Mouse (Mus musculus) heart, adult 2 months (tissue): ENCODE results near the gene Crx. TPM values are rescaled to one million over a fixed set of nuclear protein-coding genes. Genes with fewer than 3 reads are reported as not detected.
"Not testable (repeated sequence)": the region's sequence is repeated elsewhere in the genome, so short reads cannot be mapped to it uniquely, and the experiment has no call there.

Experiments used
- DNase-seq, 2 experiments: peaks; one replicate each; pipeline ENCODE4 v3.0.0; 2021
- H3K27ac ChIP-seq: fragments of 200-600 bp; 2 replicates; pipeline ENCODE4 v1.8.1; 2022
- H3K27me3 ChIP-seq: fragments of 200-500 bp; 2 replicates; pipeline ENCODE4 v1.6.1; 2012; ENCODE audit warnings: mild to moderate bottlenecking, low read length, inconsistent platforms, mixed read lengths; ENCODE audit not compliant: control insufficient read depth, insufficient read depth
- H3K36me3 ChIP-seq: fragments of 200-500 bp; 2 replicates; pipeline ENCODE4 v1.6.1; 2012; ENCODE audit warnings: low read length, inconsistent platforms; ENCODE audit not compliant: control insufficient read depth, insufficient read depth
- H3K4me1 ChIP-seq: fragments of 200-500 bp; 2 replicates; pipeline ENCODE4 v1.6.1; 2011; ENCODE audit warnings: low read length; ENCODE audit not compliant: control insufficient read depth, insufficient read depth
- H3K4me3 ChIP-seq: fragments of 200-600 bp; 2 replicates; pipeline ENCODE4 v1.8.1; 2022
- H3K79me2 ChIP-seq: fragments of 200-500 bp; replicated peaks from 2 replicates; pipeline ENCODE4 v1.6.1; 2012; ENCODE audit warnings: mild to moderate bottlenecking, inconsistent platforms, low read length, moderate library complexity, mixed read lengths; ENCODE audit not compliant: control insufficient read depth, insufficient read depth
- H3K9ac ChIP-seq: fragments of 200-500 bp; 2 replicates; pipeline ENCODE4 v1.6.1; 2012; ENCODE audit warnings: low read depth, mild to moderate bottlenecking, control low read depth, inconsistent platforms, low read length, mixed read lengths
- CTCF ChIP-seq: fragments of 200-600 bp; IDR thresholded peaks from 2 replicates; pipeline ENCODE4 v1.8.1; 2022; ENCODE audit warnings: antibody characterized with exemption, mild to moderate bottlenecking, moderate library complexity
- EP300 ChIP-seq: fragments of 200-500 bp; IDR thresholded peaks from 2 replicates; pipeline ENCODE4 v1.6.1; 2011; ENCODE audit warnings: low read depth, low read length, control low read depth; ENCODE audit not compliant: insufficient read depth
- POLR2A ChIP-seq: fragments of 200-500 bp; IDR thresholded peaks from 2 replicates; pipeline ENCODE4 v1.6.1; 2011; ENCODE audit warnings: mild to moderate bottlenecking, low read depth, low read length, control low read depth; ENCODE audit not compliant: insufficient read depth
- WGBS: fragments of 180-500 bp; shearing (Covaris S2); methylation state at CpG from one replicate; pipeline ENCODE4 v1.1.7; 2018; 5-methylcytosine and 5-hydroxymethylcytosine counted together
- intact Hi-C: fragments of 180-260 bp; cut with DNase I; formaldehyde crosslinking; loops from one replicate; pipeline ENCODE4 v1.15.1; 2025
- polyA plus RNA-seq: library from polyadenylated mRNA; depleted of rRNA; stranded (reverse); fragments of >200 nt; gene quantifications from 2 replicates; pipeline ENCODE4 v1.2.3, GENCODE M21; 2012
- total RNA-seq, 2 experiments: library from RNA; stranded (reverse); gene quantifications; 2 replicates each; pipeline ENCODE4 v1.2.3; 2021

The Crx gene
- total and polyA plus RNA-seq, 3 experiments: not detected

GRCm38 (mm10) chr7:15916996-15917395 is 37.2 kb upstream of the Crx start:
- Histone ChIP-seq H3K27me3 (no peaks in the 10 kb centered on the region), H3K36me3 (no peaks in the 10 kb centered on the region; the same call in 1 of the 2 replicates), H3K9ac (no peak overlapping the region), H3K4me1 (peaks cover 5% of the 10 kb centered on the region), H3K79me2 (no peaks in the 10 kb centered on the region), H3K4me3 (no peak overlapping the region), H3K27ac (no peak overlapping the region)
- DNase-seq: no peak
- intact Hi-C loops: no loop called here
- WGBS: 75% methylated on average over 4 of the region's 4 CpGs
- TF ChIP-seq CTCF (no peak), POLR2A (no peak), EP300 (no peak)

GRCm38 (mm10) chr7:15916134-15916723 is 36.5 kb upstream of the Crx start:
- WGBS: 86% methylated on average over 3 of the region's 3 CpGs
- no peak overlapping the region for H3K27ac ChIP-seq

DNA sequence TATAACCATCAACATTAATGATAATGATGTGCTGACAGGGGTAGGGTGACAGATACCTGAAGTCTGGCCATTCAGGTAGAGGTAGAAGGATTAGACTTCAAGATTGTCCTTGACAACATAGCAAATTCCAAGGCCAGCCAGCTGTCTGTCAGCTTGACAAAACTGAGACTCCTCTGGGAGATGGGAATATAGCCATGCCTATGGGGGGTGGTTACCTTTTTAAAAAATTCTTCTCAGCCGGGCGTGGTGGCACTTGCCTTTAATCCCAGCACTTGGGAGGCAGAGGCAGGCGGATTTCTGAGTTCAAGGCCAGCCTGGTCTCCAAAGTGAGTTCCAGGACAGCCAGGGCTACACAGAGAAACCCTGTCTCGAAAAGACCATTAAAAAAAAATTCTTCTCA is 35.9 kb upstream of the Crx start:
- H3K27ac ChIP-seq, H3K4me3 ChIP-seq, H3K9ac ChIP-seq, intact Hi-C loops, H3K27me3 ChIP-seq, H3K79me2 ChIP-seq, H3K36me3 ChIP-seq, DNase-seq, H3K4me1 ChIP-seq: not testable (repeated sequence)
- WGBS: 86% methylated on average over 4 of the region's 4 CpGs

More at GRCm38 (mm10) chr7:15916134-15916723, 36.5 kb upstream of the Crx start:
- H3K4me3 ChIP-seq: no peak overlapping the region
- no peak for DNase-seq
- H3K36me3 ChIP-seq: no peaks in the 10 kb centered on the region; the same call in 1 of the 2 replicates
- H3K4me1 ChIP-seq: peaks cover 5% of the 10 kb centered on the region
- intact Hi-C loops: no loop called here
- H3K9ac ChIP-seq: no peak overlapping the region
- no peaks in the 10 kb centered on the region for H3K27me3 ChIP-seq
- TF ChIP-seq EP300 (no peak), CTCF (no peak), POLR2A (no peak)
- no peaks in the 10 kb centered on the region for H3K79me2 ChIP-seq

DNA sequence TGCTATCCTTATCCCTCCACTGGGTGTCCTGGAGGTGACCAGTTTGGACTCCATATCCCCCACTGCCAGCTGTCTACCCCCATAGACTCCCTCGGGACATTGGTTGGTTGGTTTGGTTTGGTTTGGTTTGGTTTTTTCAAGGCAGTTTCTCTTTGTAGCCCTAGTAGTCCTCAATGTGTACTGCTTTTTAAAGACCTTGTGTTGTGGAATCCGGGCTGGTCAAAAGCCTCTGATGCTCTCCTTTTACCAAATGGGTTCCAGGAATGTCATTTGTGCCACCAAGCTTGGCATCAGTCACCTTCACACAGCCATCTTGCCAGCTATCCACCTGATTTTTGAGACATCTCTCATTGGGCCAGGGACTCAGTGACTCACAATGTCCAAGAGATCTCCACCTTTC is 35.0 kb upstream of the Crx start:
- WGBS: 81% methylated on average over 2 of the region's 2 CpGs
- no peak overlapping the region for H3K27ac ChIP-seq
- no peak for TF ChIP-seq EP300
- TF ChIP-seq POLR2A: no peak
- TF ChIP-seq CTCF: no peak
- no peak for DNase-seq
- H3K79me2 ChIP-seq: no peaks in the 10 kb centered on the region
- H3K4me1 ChIP-seq: peaks cover 1% of the 10 kb centered on the region; the same call in 1 of the 2 replicates
- no peak overlapping the region for H3K4me3 ChIP-seq
- no peaks in the 10 kb centered on the region for H3K27me3 ChIP-seq
- H3K9ac ChIP-seq: no peak overlapping the region
- intact Hi-C loops: no loop called here
- H3K36me3 ChIP-seq: no peaks in the 10 kb centered on the region

DNA sequence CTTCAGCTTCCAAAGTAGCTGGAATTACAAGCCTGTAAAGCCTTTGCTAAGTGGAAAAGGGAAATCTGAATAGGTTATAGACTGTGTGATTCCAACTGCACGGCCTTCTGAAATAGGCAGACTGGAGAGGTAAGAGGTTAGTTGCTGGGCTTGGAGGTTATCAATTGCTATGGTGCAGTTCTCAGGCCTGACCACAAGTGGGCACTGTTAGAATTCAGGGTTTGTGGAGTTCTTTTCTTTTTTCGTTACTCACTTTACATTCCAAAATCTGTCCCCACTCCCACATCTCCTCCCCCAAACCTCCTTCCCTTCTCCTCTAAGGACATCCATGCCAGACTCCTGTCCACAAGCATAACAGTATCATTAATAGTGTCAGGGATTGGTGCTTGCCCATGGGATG is 34.5 kb upstream of the Crx start:
- 24% methylated on average over 2 of the region's 2 CpGs for WGBS
- H3K27ac ChIP-seq: no peak overlapping the region
- intact Hi-C loops: no loop called here
- H3K36me3 ChIP-seq: no peaks in the 10 kb centered on the region
- TF ChIP-seq POLR2A: no peak
- TF ChIP-seq CTCF: peak; percentile 90
- no peak for TF ChIP-seq EP300
- H3K79me2 ChIP-seq: no peaks in the 10 kb centered on the region
- DNase-seq: no peak
- no peak overlapping the region for H3K4me3 ChIP-seq
- H3K9ac ChIP-seq: no peak overlapping the region
- peaks cover 1% of the 10 kb centered on the region; the same call in 1 of the 2 replicates for H3K4me1 ChIP-seq
- H3K27me3 ChIP-seq: no peaks in the 10 kb centered on the region

- H3K79me2 ChIP-seq: no peaks in the 10 kb centered on the region
- intact Hi-C loops: no loop called here
- peak; percentile 56 to 70 for DNase-seq
- no peak overlapping the region for H3K9ac ChIP-seq
- H3K4me3 ChIP-seq: no peak overlapping the region
- no peaks in the 10 kb centered on the region for H3K27me3 ChIP-seq
- peaks cover 1% of the 10 kb centered on the region; the same call in 1 of the 2 replicates for H3K4me1 ChIP-seq
- 2% methylated on average over 4 of the region's 4 CpGs for WGBS
- no peak overlapping the region for H3K27ac ChIP-seq
- TF ChIP-seq EP300: no peak
- TF ChIP-seq CTCF: peak; percentile 82
- no peaks in the 10 kb centered on the region for H3K36me3 ChIP-seq
Measured at GRCm38 (mm10) chr7:15912183-15912582, 32.4 kb upstream of the Crx start.
